8 mouse cellular contexts compared by ENCODE assay signal in the genomic region with DNA sequence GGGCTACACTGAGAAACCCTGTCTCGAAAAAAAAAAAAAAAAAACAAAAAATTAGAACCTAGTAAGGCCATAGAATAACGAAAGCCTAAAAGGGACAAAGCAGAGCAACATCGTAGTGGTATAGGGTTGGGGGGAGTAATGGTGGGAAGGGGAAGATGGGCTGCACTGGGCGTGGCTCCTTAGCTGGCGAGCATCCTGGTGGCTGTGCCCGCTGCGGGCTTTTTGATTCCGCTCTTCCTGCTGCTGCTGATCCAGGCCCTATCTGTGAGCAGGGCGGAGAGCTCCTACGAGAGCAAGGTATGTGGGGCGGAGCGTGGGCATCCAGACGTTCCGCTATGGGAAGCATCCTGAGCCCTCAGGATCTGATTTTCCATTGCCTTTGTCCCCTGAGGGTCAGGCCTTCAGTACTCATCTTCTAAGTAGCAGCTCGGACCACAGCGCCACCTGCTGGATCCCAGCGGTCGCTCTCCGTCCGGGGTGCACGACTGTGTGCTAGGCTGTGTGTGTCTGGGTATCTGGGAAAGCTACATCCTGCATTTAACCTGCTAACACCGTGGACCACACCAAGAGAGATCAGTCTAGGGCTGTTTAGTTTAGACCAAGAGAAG. TPM values are rescaled to one million over a fixed set of nuclear protein-coding genes. Genes with fewer than 3 reads are reported as not detected.
DNase-seq lines count a peak whose midpoint lies in the region; ATAC-seq and TF ChIP-seq lines count a peak whose summit lies in the region.

No protein-coding gene starts in this region.

- no peaks in the 10 kb centered on the region for H3K27me3 ChIP-seq in forebrain, embryonic 11.5 days (ENCODE audit: control insufficient read depth, insufficient read depth, low read length)
- 0 out of 2 replicates have a peak, but pooled peaks cover 6% of the 10 kb centered on the region for H3K27me3 ChIP-seq in heart, postnatal 0 days (ENCODE audit: control insufficient read depth, insufficient read depth, low read length)

- TF ChIP-seq EP300 in heart, postnatal 0 days (IDR thresholded peaks at IDR 0.05; ENCODE audit: low read depth) = no peak

- peak overlapping the region; percentile 29 for H3K4me3 ChIP-seq in forebrain, embryonic 11.5 days (ENCODE audit: low read depth, low read length)
- H3K4me3 ChIP-seq in heart, postnatal 0 days (ENCODE audit: low read depth, low read length) = peak overlapping the region; percentile 23; the same call in 1 of the 2 replicates

- H3K36me3 ChIP-seq in forebrain, embryonic 11.5 days (ENCODE audit: control insufficient read depth, insufficient read depth, low read length) = no peaks in the 10 kb centered on the region
- H3K36me3 ChIP-seq in heart, postnatal 0 days (replicated peaks; ENCODE audit: control insufficient read depth, insufficient read depth, low read length) = no peaks in the 10 kb centered on the region

- H3K9ac ChIP-seq in forebrain, embryonic 11.5 days (ENCODE audit: low read length) = peak overlapping the region; percentile 68
- H3K9ac ChIP-seq in heart, postnatal 0 days (replicated peaks; ENCODE audit: low read depth, low read length) = no peak overlapping the region

- H3K27ac ChIP-seq in forebrain, embryonic 11.5 days (ENCODE audit: low read depth, low read length) = no peak overlapping the region
- H3K27ac ChIP-seq in heart, postnatal 0 days (ENCODE audit: low read depth) = no peak overlapping the region

- peak overlapping the region; percentile 71 for H3K4me2 ChIP-seq in forebrain, embryonic 11.5 days (ENCODE audit: low read depth, low read length, severe bottlenecking)
- H3K4me2 ChIP-seq in heart, postnatal 0 days (ENCODE audit: low read depth, low read length) = peak overlapping the region; percentile 55

- TF ChIP-seq CTCF in heart, postnatal 0 days (IDR thresholded peaks at IDR 0.05; ENCODE audit: low read depth) = peak; percentile 96

- ATAC-seq in forebrain, embryonic 11.5 days (replicated peaks; ENCODE audit: low FRiP score) = peak; percentile 93
- peak; percentile 91 for ATAC-seq in heart, postnatal 0 days (ENCODE audit: insufficient read depth, low read depth)
- ATAC-seq in neutrophil, adult 5-6 weeks (ENCODE audit: extremely low read depth, insufficient number of reproducible peaks, low FRiP score, poor library complexity, severe bottlenecking) = peak; percentile 77

- H3K4me1 ChIP-seq in forebrain, embryonic 11.5 days (replicated peaks; ENCODE audit: control insufficient read depth, insufficient read depth, low read length) = no peaks in the 10 kb centered on the region
- H3K4me1 ChIP-seq in heart, postnatal 0 days (ENCODE audit: control insufficient read depth, insufficient read depth) = no peaks in the 10 kb centered on the region

- no peaks in the 10 kb centered on the region for H3K9me3 ChIP-seq in forebrain, embryonic 11.5 days (ENCODE audit: control insufficient read depth, low read length)
- H3K9me3 ChIP-seq in heart, postnatal 0 days (replicated peaks; ENCODE audit: control insufficient read depth, low read length) = no peaks in the 10 kb centered on the region

- peak; percentile 68 to 80 for DNase-seq in CD8-positive naive resting alpha-beta T cell, adult 2 months (ENCODE audit: low read depth in 2 of 2, low spot score in 2 of 2)
- peak; percentile 77 for DNase-seq in c-Kit-positive CD71-negative TER-119-negative erythroid progenitor cells, embryonic 14.5 days (ENCODE audit: low read depth)
- peak; percentile 96 for DNase-seq in forebrain, embryonic 11.5 days (ENCODE audit: low spot score)
- peak; percentile 77 for DNase-seq in heart, postnatal 0 days (ENCODE audit: low spot score)
- peak; percentile 92 for DNase-seq in layer of hippocampus, adult 11-12 months (ENCODE audit: low spot score)
- DNase-seq in lung, adult 18-20 months = peak; percentile 62 to 78
- peak; percentile 85 for DNase-seq in testis, postnatal 14 days (ENCODE audit: low spot score)

- 11% methylated on average over 22 of the region's 22 CpGs for WGBS in forebrain, embryonic 11.5 days
- 9% methylated on average over 22 of the region's 22 CpGs for WGBS in heart, postnatal 0 days

RNA-seq across cellular contexts. Expression of gene Zdhhc19, which starts 3.5 kb away (rescaled TPM):
- polyA plus RNA-seq in forebrain, embryonic 11.5 days (2014; fragmentation: Nextera tagmentation; extraction: Ambion mirVana) = not detected in 2 replicates
- total RNA-seq in heart, postnatal 0 days (2014; rRNA removed; ENCODE audit: low replicate concordance) = not detected in 2 replicates
- polyA plus RNA-seq in heart, postnatal 0 days (2015; fragmentation: Nextera tagmentation; extraction: Ambion mirVana) = not detected in 2 replicates
- not detected in 2 replicates for total RNA-seq in neutrophil, adult 5-6 weeks (2017)

RNA-seq across cellular contexts. Expression of gene Slc51a, which starts 11.9 kb away (rescaled TPM):
- 0.23 and 0.29 TPM in 2 replicates for polyA plus RNA-seq in forebrain, embryonic 11.5 days (2014; fragmentation: Nextera tagmentation; extraction: Ambion mirVana)
- 1.7 and 2.6 TPM in 2 replicates for total RNA-seq in heart, postnatal 0 days (2014; rRNA removed; ENCODE audit: low replicate concordance)
- 1.9 and 3.2 TPM in 2 replicates for polyA plus RNA-seq in heart, postnatal 0 days (2015; fragmentation: Nextera tagmentation; extraction: Ambion mirVana)
- 0.37 TPM in 1 of 2 replicates, not detected in the other for total RNA-seq in neutrophil, adult 5-6 weeks (2017)
